Mouse (Mus musculus) layer of hippocampus, adult 9-10 months (tissue): Measurements from ENCODE around the gene Ankrd11.
A peak's percentile ranks its signal among the peaks of the same experiment; 100 is the strongest.

Experiments
- DNase-seq: peaks from one replicate; pipeline ENCODE4 v3.0.0; 2022; ENCODE audit warnings: low spot score

The Ankrd11 gene

DNA sequence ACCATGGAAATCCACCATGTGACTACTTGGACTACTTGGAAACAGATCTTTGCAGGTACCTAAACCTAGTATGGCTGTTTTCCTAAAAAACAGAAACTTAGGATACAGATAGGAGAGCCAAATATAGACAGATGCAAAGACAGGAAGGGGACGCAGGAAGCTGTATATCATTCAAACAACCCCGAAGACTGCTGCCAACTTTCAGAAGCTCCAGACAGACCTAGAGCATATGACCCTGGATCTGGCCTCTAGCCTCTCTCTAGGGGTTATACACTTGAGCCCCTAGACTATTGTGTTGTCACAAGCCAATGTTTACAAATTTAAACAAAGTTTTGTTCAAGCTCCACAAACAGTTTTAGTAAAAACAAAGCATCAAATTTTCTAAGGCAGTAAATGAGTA, 80.6 kb downstream of the Ankrd11 start:
- DNase-seq, result no peak

DNA sequence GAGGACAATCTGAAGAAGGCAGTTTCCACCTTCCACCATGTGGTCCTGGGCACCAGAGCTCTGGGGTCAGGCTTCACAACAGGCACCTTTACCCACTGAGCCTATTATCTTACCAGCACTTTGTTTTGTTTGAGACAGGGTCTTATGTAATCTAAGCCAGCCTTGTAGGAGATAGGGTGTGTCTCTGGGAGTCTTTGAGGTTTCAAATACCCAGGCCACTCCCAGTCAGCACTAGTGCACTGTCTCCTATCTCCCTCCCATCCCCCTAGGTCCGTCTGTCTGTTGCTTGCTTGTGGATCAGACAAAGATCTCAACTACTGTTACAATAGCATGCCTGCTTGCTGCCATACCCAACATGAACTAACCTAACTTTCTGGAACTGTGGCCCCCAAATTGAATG, 81.1 kb downstream of the Ankrd11 start:
- no peak for DNase-seq

GRCm38 (mm10) chr8:122960323-122960722, 81.8 kb downstream of the Ankrd11 start:
- no peak for DNase-seq

- no peak for DNase-seq
Observed at GRCm38 (mm10) chr8:122955997-122956396, 86.1 kb downstream of the Ankrd11 start.

- DNase-seq, result no peak
Observed at GRCm38 (mm10) chr8:122955195-122955594, 86.9 kb downstream of the Ankrd11 start.

DNA sequence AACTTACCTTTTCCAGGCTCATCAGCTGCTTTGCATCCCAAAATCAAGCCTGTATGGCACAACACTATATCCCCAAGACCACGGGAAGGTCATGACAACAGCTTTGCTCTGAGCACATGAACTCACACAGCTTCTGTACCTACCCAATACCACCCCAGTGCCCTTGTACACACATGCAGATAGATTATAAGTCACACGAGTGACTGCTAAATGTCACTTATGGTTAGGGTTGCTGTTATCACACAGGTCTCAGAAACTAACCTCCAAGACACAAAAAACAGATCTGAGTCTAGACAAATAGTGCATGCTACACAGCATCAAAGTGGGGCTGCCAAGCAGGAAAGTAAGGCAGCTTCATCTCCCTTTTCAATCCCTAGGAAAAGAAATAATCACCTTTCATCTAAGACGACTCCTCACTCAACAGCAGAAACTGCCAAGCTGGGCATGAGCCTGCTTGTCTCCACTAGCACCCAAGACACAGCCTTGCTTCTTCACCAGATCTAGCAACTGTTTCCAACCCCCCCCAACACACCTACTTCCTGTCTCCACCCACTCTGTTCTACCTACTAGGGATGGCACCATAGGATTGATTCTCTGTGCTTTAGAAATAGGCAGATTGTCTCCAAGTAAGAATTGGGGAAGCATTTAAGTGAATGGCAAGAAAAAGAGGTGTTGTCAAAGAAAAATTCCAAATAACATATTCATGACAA, 87.8 kb downstream of the Ankrd11 start:
- no peak for DNase-seq

DNA sequence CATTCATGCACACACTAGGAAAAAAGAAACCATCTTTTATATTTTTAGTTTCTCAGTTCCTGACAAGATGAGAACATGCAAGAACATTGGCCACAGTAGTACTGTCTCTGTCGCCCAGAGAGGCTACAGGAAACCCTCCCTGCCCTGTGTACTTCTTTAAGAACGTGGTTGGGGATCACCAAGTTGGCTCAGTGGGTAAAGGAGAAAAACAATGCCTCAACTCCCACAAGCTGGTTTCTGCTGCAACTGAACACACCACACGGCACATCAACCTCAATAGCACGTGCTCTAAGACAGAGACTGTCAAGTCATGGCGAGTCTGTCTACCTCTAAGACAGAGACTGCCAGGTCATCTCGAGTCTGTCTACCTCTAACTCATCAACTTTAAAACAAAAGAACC, 89.0 kb downstream of the Ankrd11 start:
- DNase-seq, result no peak

DNA sequence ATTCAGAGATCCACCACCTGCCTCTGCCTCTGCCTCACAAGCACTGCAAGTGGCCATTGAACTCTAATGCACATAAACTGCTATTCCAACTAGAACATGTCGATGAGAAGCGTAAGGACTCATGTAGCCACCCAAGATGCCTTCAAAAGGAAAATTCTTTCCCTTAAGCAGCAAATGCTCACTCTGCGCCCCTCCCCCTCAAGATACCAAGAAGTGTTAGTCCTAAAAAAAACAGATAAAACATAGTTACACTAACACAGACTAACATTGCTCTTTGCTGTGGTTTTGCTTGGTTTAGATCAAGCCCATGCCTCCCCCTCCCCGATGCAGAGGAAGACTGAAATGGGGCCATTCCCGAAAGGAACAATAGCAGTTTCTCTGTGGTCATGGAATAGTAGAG, 90.6 kb downstream of the Ankrd11 start:
- no peak for DNase-seq

GRCm38 (mm10) chr8:122949701-122950100, 92.4 kb downstream of the Ankrd11 start:
- DNase-seq, result no peak

- DNase-seq, result no peak
Observed at GRCm38 (mm10) chr8:122945775-122946174, 96.3 kb downstream of the Ankrd11 start.

DNA sequence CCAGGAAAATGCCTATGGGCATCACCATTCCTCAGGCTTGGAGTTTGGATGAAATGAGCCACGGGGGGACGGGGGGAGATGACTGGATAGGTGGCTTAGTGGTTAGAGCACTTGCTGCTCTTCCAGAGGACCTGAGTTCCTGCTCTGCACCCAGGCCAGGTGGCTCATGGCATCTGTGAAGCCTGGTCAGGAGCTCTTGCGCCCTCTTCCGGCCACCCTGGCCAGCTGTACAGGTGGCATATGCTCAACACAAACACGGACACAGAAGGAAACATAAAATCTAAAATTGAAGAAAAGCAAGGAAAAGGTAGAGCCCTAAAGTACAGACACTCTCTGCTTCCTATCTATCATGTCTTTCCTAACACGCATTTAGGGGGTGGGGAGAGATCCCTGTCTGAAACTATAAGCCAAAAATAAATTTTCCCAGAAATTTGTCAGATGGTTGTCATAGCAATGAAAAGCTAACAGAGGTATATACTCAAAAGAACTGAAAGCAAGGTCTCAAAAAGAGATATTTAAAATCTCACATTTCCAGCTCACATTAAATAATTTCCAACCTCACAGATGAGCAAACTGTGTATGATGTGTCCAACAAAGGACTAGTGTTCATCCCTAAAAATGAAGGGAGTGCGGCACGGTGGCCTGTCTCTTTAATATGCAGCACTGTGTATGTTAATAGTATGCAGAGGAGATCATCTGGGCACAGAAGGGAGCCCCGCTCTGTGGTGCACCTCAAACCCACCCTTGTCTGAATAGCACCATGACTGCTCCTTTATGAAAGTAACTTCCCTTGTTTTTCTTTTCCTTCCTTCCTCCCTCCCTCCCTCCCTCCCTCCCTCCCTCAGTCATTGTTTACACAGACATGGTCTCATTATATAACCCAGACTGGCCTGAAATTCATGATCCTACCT, 99.0 kb downstream of the Ankrd11 start:
- DNase-seq, result no peak

- no peak for DNase-seq
Observed at GRCm38 (mm10) chr8:122938591-122938990, 103.5 kb downstream of the Ankrd11 start.

GRCm38 (mm10) chr8:122938170-122938569, 103.9 kb downstream of the Ankrd11 start:
- DNase-seq, result no peak

DNA sequence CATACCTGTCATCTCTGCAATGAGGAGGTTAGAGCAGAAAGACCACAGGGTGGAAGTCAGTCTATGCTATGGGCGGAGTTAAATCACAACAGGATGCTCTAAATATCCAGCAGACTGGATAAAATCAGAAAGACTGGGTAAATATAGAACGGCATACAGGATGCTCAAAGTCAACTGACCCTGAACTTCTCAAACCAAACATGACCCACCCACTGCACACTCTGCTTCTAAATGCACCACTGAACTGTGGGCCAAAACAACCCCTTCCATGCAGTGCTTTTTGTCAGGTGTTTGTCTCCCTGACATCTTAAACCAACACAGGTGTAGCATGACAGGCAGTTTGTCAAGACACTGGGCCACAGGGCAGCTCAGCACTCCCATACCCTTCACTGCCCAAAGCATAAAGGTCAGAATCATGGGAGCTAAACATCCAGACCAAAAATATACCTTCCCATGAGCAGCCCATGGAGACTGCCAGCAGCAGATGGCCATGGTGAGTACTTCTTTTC, 104.5 kb downstream of the Ankrd11 start:
- no peak for DNase-seq

- no peak for DNase-seq
Observed at GRCm38 (mm10) chr8:122935912-122936311, 106.2 kb downstream of the Ankrd11 start.

DNA sequence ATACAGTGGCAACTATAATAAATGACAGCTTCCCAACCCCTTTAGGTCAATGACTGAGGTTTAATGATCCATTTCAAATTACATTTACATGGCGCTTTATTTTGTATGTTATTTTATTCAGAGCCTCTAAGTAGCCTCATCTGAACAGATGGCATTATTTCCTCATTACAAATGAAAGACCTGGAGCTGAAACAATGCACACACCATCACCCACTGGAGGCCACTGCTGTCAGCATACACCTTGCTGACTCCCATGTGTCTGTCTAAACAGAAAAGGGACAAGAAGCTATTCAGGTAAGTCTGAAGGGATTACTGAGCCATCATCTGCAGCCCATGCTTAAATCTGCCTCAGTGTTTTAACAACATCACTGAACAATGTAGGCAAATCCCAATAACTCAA, 107.0 kb downstream of the Ankrd11 start:
- DNase-seq, result no peak

GRCm38 (mm10) chr8:122933973-122934372, 108.1 kb downstream of the Ankrd11 start:
- DNase-seq, result no peak

GRCm38 (mm10) chr8:122932561-122932959, 109.5 kb downstream of the Ankrd11 start:
- DNase-seq, result no peak

DNA sequence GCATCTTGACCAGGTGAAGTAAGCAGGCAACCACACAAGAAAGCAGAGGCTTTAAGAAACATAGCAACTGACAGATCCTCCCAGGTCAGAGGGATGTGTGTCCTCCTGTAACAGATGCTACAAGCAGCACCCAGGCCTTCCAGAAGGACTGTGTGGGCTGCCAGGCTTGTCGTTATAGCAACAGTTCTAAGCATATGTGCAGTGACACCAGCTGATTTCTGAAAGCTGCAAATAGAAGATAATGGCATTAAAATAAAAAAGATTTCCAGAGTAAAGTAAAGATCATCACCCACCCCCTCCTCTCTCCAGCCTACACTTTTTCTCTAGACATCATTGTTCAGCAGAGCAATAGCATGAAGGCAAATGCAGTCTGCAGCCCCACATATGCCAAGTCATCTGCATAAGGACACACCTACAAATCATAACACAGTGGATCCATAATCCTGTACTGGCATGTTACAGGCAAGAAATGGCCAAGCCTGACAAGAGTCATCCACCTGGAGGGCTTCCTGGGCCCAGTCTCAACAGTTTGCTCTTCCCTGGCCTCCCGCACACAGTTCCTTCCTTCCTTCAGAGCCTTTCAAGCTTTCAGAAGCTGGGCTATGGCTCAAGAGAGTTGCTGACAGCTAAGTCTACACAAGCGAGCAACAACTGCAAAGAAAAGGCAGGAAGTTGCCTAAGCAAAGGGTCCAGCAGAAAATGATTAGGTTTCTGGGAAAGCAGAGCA, 110.1 kb downstream of the Ankrd11 start:
- peak; percentile 73 for DNase-seq

- DNase-seq, result no peak
Observed at GRCm38 (mm10) chr8:122928631-122929224, 113.3 kb downstream of the Ankrd11 start.

GRCm38 (mm10) chr8:122927841-122928240, 114.2 kb downstream of the Ankrd11 start:
- no peak for DNase-seq

DNA sequence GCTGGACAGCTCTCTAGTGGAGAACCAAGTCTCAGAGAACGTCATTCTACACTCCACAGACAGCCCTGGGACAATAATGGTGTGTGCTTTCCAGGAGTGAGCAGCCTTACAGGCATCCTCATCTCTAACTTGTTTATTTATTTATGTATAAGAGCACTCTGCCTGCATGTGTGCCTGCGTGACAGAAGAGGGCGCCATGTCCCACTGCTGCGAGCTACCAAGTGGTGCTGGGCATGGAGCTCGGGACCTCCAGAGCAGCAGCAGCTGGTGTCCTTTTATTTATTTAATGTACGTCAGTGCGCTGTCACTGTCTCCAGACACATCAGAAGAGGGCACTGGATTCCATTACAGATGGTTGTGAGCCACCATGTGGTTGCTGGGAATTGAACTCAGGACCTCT, 115.3 kb downstream of the Ankrd11 start:
- no peak for DNase-seq
